Mouse (Mus musculus): ENCODE data around the gene Nr1h2.

- TF ChIP-seq CTCF (IDR thresholded peaks at IDR 0.05; ENCODE audit: extremely low read depth, insufficient read length, insufficient replicate concordance, low read depth, low read length) (no peak), POLR2A (IDR thresholded peaks at IDR 0.05; ENCODE audit: low read depth, low read length) (no peak)
These were observed 43.9 kb upstream of the Nr1h2 start for GRCm38 (mm10) chr7:44597666-44598065.

Measured in small intestine, adult 2 months (tissue).